Mouse (Mus musculus) layer of hippocampus, postnatal 10 days (tissue): Measurements from ENCODE around the gene Emilin3. TPM values are rescaled to one million over a fixed set of nuclear protein-coding genes. Genes with fewer than 3 reads are reported as not detected.
"Not testable (repeated sequence)": the region's sequence is repeated elsewhere in the genome, so short reads cannot be mapped to it uniquely, and the experiment has no call there.

Experiments
- DNase-seq, 2 experiments: peaks; one replicate each; pipeline ENCODE4 v3.0.0; 2021; ENCODE audit warnings: low spot score in 2 of 2
- long read RNA-seq: library from polyadenylated mRNA; stranded (forward); transcript quantifications from one replicate; pipeline ENCODE4 v2.0.0, GENCODE M21; 2023
- total RNA-seq, 2 experiments: library from RNA; stranded (reverse); gene quantifications; 2 replicates each; pipeline ENCODE4 v1.2.3; 2021

Gene Emilin3
- under 1 TPM; 0.29 to 0.53 TPM for total RNA-seq
- long read RNA-seq, partial matches to known transcripts, result 0 of 1 reads
- long read RNA-seq, other reads (novel, unspliced or antisense), result 0 of 1 reads

GRCm38 (mm10) chr2:160912231-160912671, at the start of gene Emilin3:
Gene Emilin3 (minus strand): TSS chr2:160912328.
- peak in 1 of 2 experiments; percentile 13 for DNase-seq

GRCm38 (mm10) chr2:160960956-160961646, 49.0 kb upstream of the Emilin3 start:
- DNase-seq, result no peak

GRCm38 (mm10) chr2:160959901-160960300, 47.8 kb upstream of the Emilin3 start:
- no peak for DNase-seq

- DNase-seq, result peak; percentile 32 to 56
Measured at GRCm38 (mm10) chr2:160958737-160959136, 46.6 kb upstream of the Emilin3 start.

- DNase-seq, result not testable (repeated sequence)
Measured at GRCm38 (mm10) chr2:160957801-160958200, 45.7 kb upstream of the Emilin3 start.

GRCm38 (mm10) chr2:160957307-160957706, 45.2 kb upstream of the Emilin3 start:
- DNase-seq, result not testable (repeated sequence)

- no peak for DNase-seq
Measured at GRCm38 (mm10) chr2:160955331-160955730, 43.2 kb upstream of the Emilin3 start.

- DNase-seq, result no peak
Measured at GRCm38 (mm10) chr2:160954541-160954940, 42.4 kb upstream of the Emilin3 start.

- DNase-seq, result peak; percentile 36 to 42
Measured at GRCm38 (mm10) chr2:160953131-160953873, 41.2 kb upstream of the Emilin3 start.

- DNase-seq, result no peak
Measured at GRCm38 (mm10) chr2:160951595-160951994, 39.5 kb upstream of the Emilin3 start.

GRCm38 (mm10) chr2:160942443-160942842, 30.3 kb upstream of the Emilin3 start:
- DNase-seq, result no peak

- no peak for DNase-seq
Measured at GRCm38 (mm10) chr2:160940930-160941709, 29.0 kb upstream of the Emilin3 start.

GRCm38 (mm10) chr2:160934451-160934850, 22.3 kb upstream of the Emilin3 start:
- no peak for DNase-seq

- no peak for DNase-seq
Measured at GRCm38 (mm10) chr2:160933890-160934289, 21.8 kb upstream of the Emilin3 start.

GRCm38 (mm10) chr2:160932981-160933380, 20.9 kb upstream of the Emilin3 start:
- DNase-seq, result no peak

GRCm38 (mm10) chr2:160932325-160932724, 20.2 kb upstream of the Emilin3 start:
- no peak for DNase-seq

GRCm38 (mm10) chr2:160931378-160931777, 19.2 kb upstream of the Emilin3 start:
- DNase-seq, result no peak

- DNase-seq, result peak; percentile 56 to 64
Measured at GRCm38 (mm10) chr2:160925203-160925602, 13.1 kb upstream of the Emilin3 start.

GRCm38 (mm10) chr2:160921285-160921684, 9.2 kb upstream of the Emilin3 start:
- DNase-seq, result no peak

- no peak for DNase-seq
Measured at GRCm38 (mm10) chr2:160918930-160919215, 6.7 kb upstream of the Emilin3 start.

GRCm38 (mm10) chr2:160918154-160918929, 6.2 kb upstream of the Emilin3 start:
- DNase-seq, result no peak
